Mouse (Mus musculus) T-helper 1 cell (primary cell): ENCODE measurements at regions not wholly inside any gene's neighbourhood (a gene's known extent, or its start where the extent isn't known, plus 50 kb on each side); places are given as distances from the start of the nearest gene placed in this dataset.

ENCODE experiments used
- in situ Hi-C: fragments of 300-600 bp; cut with MboI, MseI; formaldehyde crosslinking; loops from one replicate; pipeline ENCODE4 v1.15.1; 2025; ENCODE audit warnings: high pct_unique_total_duplicates

- in situ Hi-C loops: no loop called here
These were observed 140.9 kb downstream of the Nrip1 start for GRCm38 (mm10) chr16:76232680-76233079.

DNA sequence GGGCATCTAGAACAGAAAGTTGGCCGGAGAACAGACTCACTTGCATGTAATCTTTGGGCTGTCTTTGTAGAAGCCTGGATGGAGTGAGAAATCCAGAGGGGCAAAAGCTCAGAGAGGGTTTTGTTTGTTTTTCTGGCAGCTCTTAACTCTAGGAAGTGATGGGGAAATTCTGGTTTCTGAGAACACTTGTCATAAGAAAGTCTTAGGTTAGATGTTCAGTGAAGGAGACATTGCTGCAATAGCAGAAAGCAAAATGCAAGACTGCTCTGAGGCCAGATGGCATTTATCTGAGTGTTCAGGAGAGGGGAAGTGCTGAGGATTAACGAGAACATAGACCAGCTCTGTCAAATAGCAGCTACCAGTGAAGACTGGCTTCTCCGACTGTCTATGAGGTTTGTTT lies 141.5 kb downstream of the Nrip1 start:
- in situ Hi-C loops: no loop called here

DNA sequence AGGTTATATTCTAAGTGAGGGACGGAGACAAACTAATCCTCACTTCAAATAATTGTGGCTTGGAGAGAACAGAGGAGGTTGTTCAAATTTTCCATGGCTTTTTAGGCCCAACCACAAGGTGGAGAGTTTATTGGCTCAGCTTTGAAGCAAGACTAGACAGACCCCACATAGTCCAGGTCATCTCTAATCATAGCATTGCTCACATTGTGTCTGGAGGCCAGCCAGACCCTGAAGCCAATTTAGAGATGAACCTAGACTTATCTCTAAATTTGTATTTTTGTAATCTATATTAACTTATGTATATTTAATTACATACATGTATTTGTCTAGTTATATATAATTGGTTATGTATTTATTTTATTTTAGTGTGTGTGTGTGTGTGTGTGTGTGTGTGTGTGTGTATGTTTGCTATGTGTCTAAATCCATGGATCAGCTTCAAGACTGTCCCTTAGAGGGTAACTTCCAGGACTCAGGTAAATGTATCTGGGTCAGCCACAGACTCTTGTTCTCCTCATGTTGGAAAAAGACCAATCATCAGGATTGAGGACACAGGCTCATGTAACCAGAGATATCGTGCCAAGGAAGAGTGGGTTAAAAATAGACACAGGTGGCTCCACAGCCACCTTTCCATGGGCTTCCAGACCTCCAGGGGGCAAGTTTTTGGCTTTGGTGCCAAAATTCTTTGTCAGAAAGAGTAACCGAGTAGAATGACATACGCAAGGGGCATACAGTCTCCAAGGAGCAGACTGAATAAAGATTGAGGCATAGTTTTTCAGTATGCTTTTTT lies 142.9 kb downstream of the Nrip1 start:
- in situ Hi-C loops: no loop called here

DNA sequence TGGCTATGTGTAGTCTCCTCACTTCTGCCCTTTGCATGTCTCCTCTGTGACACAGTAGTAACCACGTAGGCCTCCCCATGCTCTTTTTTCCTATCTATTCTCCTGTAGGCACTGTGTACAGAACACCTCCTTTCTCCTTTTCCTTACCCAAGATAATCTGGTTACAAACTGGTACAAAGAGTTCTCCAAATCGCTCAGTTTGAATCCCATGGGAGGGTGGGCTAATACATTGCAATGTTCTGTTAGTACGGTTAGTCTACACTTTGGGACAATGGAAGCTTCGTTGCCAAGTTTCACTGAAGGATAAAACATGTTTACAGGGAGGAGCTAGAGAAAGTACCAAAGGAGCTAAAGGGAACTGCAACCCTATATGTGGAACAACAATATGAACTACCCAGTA lies 145.2 kb downstream of the Nrip1 start:
- in situ Hi-C loops: loop anchor here (5.0 to 10.0 kb wide), 2 partner anchors 129 to 536 kb away; no protein-coding TSS in a partner anchor

- in situ Hi-C loops: loop anchor here (5.0 to 10.0 kb wide), 2 partner anchors 131 to 538 kb away; no protein-coding TSS in a partner anchor
These were observed 147.2 kb downstream of the Nrip1 start for GRCm38 (mm10) chr16:76226446-76226845.

DNA sequence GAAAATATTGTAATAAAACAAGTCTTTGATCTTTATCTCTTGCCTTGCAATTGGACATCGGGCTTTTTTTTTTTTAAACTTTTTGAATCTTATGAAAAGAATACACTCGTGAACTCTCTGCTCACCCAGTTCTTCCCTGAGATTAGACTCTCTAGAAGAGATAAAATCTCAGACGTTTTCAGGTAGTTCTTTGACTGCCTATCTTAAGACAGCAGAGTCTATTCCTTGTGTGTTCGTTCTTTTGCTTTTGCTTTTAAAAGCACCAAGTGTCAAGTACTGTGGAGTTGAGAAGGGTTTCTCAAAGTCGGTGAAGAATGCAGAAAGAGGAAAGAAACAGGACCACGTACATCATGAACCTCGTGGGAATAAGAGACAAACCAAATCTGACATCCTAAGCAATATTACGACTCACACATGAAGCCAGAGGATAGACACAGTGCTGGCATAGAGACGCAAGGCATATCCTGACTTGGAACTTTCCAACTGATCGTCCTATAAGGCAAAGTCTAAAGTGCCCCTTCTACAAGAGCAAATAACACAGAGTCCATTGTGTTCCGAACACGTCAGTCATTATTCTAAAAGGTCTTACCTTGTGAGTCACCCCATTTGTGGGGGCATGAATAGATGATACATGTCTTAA lies 147.9 kb downstream of the Nrip1 start:
- in situ Hi-C loops: loop anchor here (5.0 to 10.0 kb wide), 2 partner anchors 132 to 539 kb away; no protein-coding TSS in a partner anchor

DNA sequence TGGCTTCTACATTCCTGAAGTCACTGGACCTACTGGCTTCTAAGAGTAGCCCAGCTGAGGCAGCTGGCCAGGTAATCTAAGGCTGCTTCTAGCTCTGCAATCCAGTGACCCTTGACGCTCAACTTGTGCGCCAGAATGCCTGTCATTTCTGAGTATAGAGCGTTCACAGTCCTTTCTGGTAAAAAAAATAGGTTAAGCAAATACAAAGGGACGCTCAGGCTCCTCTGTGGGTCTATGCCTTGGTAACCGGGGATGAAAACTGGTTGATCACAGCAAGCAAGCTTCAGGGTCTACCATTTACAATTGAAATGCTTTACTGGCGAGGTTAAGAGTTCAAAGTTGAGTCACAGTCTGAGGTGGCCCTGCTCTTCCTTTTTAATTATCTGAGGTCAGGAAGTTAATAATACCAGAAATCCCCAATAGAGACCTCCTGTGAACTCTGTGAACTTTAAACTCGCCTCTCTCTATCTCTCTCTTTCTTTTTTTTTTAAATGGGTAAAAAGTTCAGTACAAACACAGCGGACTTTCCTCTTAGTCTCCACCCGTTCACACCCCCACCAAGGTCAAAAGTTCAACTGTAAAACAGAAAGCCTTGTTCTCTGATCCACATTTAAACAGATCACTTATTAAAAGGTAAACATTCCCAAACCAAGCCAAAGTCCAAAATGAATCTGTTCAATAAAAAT lies 148.6 kb downstream of the Nrip1 start:
- in situ Hi-C loops: loop anchor here (5.0 to 10.0 kb wide), 2 partner anchors 132 to 540 kb away; no protein-coding TSS in a partner anchor

GRCm38 (mm10) chr16:76223716-76224115 lies 149.9 kb downstream of the Nrip1 start:
- in situ Hi-C loops: loop anchor here (10.0 kb wide), 1 partner anchor 541 kb away; no protein-coding TSS in a partner anchor

DNA sequence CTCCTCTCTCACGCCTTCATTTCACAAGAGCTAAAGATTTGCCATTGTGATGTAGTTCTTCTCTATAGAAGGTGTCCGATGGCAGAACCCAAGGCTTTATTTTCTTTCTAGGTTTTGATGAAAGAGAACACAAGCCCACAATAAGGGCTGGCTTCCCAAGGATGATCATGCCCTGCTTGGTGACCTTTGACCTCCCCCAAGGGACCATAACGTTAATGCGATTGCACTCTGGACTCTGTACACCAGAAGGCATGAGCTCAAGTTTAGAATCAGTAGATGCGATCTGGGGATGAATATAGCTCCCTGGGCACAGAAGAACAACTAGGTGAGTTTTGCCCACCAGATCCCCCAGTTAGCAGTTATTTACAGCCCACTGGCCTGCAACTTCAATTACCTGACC lies 150.7 kb downstream of the Nrip1 start:
- in situ Hi-C loops: loop anchor here (10.0 kb wide), 1 partner anchor 542 kb away; no protein-coding TSS in a partner anchor

DNA sequence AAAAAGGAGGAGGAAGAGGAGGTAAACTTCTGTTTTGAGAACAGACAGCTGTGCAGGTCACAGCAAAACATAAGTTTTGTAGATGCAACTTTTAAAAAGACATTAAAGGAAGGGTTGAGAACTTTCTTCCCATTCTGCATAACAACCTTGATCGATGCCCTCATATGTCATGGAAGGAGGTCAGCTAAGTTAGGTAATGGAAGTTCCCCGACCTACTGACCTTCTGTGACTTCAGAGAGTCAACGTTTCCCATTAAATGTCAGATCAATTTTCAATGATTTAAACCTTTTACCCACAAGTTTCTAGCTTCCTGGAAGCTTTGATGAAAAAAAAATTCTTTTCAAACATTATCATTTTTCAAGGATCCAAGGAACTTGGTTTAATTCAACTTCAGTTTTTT lies 153.2 kb downstream of the Nrip1 start:
- in situ Hi-C loops: loop anchor here (10.0 kb wide), 1 partner anchor 544 kb away; no protein-coding TSS in a partner anchor

GRCm38 (mm10) chr16:76219233-76219632 lies 154.4 kb downstream of the Nrip1 start:
- in situ Hi-C loops: no loop called here

DNA sequence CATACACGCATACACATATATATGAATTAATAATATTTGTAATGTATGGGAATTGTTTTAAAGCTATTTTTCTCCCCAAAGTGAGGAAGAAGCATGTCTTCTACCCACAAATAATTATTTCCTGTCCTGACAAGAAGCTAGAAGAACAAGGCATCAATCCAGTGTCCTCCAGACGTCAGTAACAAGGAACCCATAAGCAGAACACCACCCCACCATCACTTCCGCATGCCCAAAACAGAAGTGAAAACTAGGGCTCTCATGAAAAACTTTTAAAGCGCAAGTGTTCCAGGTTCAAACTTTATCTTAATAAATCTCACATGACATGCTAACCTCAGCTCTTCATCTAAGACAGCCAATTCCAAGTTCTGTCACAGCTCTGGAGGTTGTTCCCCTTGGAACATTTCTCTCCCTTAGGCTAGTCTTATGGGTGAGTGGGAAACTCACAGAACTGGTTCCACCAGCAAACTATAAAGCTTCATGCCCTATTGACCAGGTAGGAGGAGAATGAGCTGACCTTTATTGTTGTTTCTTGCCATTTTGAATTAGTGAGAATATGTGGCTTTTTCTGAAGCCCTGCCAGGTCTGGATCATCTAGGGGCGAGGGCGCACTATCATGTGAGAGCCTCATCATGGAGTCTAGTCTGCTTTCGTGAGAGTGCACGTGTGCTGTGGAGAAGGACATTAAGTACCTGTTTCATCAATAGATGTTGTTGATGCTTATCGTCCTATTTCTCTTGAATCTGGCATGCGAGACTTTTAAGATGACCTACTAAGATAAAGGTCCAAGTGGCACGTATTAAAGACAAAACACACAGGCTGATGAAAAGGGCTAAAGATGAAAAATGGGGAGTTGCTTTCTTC lies 155.1 kb downstream of the Nrip1 start:
- in situ Hi-C loops: no loop called here

- in situ Hi-C loops: no loop called here
These were observed 157.4 kb downstream of the Nrip1 start for GRCm38 (mm10) chr16:76216184-76216583.

- in situ Hi-C loops: no loop called here
These were observed 158.1 kb downstream of the Nrip1 start for GRCm38 (mm10) chr16:76215558-76215957.

GRCm38 (mm10) chr16:76201773-76202571 lies 171.7 kb downstream of the Nrip1 start:
- in situ Hi-C loops: loop anchor here (10.0 kb wide), 1 partner anchor 343 kb away; no protein-coding TSS in a partner anchor

GRCm38 (mm10) chr16:76200801-76201728 lies 172.6 kb downstream of the Nrip1 start:
- in situ Hi-C loops: loop anchor here (10.0 kb wide), 1 partner anchor 344 kb away; no protein-coding TSS in a partner anchor

GRCm38 (mm10) chr16:76200268-76200667 lies 173.4 kb downstream of the Nrip1 start:
- in situ Hi-C loops: loop anchor here (10.0 kb wide), 1 partner anchor 345 kb away; no protein-coding TSS in a partner anchor

GRCm38 (mm10) chr16:76199006-76199405 lies 174.6 kb downstream of the Nrip1 start:
- in situ Hi-C loops: no loop called here

DNA sequence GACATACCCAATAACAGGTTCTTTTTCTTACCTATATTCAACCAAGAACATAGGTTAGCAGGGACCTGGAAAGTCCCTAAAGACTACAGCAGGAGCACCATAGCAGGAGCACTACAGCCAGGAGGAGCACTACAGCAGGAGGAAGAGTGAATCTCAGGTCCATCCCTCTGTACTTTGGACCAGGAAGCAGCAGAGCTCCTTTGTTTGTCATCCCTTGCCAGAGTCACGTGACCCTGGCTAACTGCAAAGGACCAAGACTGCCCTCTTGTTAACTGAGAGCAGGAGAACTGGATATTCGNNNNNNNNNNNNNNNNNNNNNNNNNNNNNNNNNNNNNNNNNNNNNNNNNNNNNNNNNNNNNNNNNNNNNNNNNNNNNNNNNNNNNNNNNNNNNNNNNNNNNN lies 172.2 kb upstream of the Samsn1 start:
- in situ Hi-C loops: loop anchor here (5.0 kb wide), 1 partner anchor 583 kb away; no protein-coding TSS in a partner anchor
